8 mouse cellular contexts compared by ENCODE assay signal in the genomic region with DNA sequence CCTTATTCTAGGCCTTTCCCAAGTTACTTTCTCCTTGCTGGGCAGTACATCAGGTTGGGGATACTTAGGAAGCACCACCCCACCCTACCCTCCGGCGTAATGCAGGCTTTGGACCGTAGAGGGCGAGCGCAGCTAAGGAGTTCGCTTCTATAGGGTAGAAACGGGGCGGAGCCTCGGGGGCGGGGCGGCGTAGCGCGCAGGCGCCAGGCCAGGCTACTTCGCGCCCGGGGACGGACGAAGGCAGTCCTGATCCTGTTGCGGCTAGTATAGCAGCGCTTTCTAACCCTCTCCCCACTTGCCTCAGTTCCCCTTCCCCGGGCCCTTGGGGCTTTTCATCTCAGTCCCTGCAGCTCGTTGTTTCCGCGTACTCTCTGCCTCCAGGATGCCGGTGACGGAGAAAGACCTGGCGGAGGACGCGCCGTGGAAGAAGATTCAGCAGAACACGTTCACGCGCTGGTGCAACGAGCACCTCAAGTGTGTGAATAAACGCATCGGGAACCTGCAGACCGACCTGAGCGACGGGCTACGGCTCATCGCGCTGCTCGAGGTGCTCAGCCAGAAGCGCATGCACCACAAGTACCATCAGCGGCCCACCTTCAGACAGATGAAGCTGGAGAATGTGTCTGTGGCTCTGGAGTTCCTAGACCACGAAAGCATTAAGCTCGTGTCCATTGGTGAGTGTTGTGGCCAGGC. TPM values are rescaled to one million over a fixed set of nuclear protein-coding genes. Genes with fewer than 3 reads are reported as not detected.
DNase-seq lines count a peak whose midpoint lies in the region; ATAC-seq and TF ChIP-seq lines count a peak whose summit lies in the region.

TSS of gene Flnb (plus strand) at position 188 of the 693 bp plus-strand sequence.

- H3K27ac ChIP-seq in brown adipose tissue, adult 24 weeks (replicated peaks; ENCODE audit: low read depth, low read length), result peak within 1 kb of the TSS; percentile 91
- H3K27ac ChIP-seq in forebrain, embryonic 10.5 days, result peak within 1 kb of the TSS; percentile 89
- H3K27ac ChIP-seq in heart, embryonic 14.5 days (replicated peaks in 1 of 2; ENCODE audit: control insufficient read depth in 1 of 2, insufficient read depth in 1 of 2, low read depth in 2 of 2, low read length in 2 of 2), result peak within 1 kb of the TSS in 1 of 2 experiments; percentile 35; a peak in 2 of 4 replicates
- H3K27ac ChIP-seq in liver, embryonic 11.5 days (ENCODE audit: low read depth, low read length), result no peak within 1 kb of the TSS

- H3K9ac ChIP-seq in heart, embryonic 14.5 days (ENCODE audit: low read length), result peak within 1 kb of the TSS; percentile 89
- peak within 1 kb of the TSS; percentile 74 for H3K9ac ChIP-seq in liver, embryonic 11.5 days (ENCODE audit: low read depth, low read length)

- peak within 1 kb of the TSS; percentile 83 for H3ac ChIP-seq in myocyte (ENCODE audit: control insufficient read depth, insufficient read length)

- H3K4me1 ChIP-seq in brown adipose tissue, adult 24 weeks (ENCODE audit: control insufficient read depth, insufficient read depth, insufficient read length, low read length), result peaks cover 22% of the 10 kb centered on the region
- peaks cover 52% of the 10 kb centered on the region for H3K4me1 ChIP-seq in forebrain, embryonic 10.5 days
- H3K4me1 ChIP-seq in heart, embryonic 14.5 days (ENCODE audit: control insufficient read depth in 2 of 2, insufficient read depth in 2 of 2, low read length in 2 of 2), result peaks cover 13 to 25% of the 10 kb centered on the region in 2 experiments
- H3K4me1 ChIP-seq in liver, embryonic 11.5 days (replicated peaks; ENCODE audit: control insufficient read depth, insufficient read depth, low read length), result peaks cover 10% of the 10 kb centered on the region

- H3K9me3 ChIP-seq in forebrain, embryonic 10.5 days, result no peaks in the 10 kb centered on the region
- no peaks in the 10 kb centered on the region for H3K9me3 ChIP-seq in heart, embryonic 14.5 days (ENCODE audit: control insufficient read depth, low read length)
- H3K9me3 ChIP-seq in liver, embryonic 11.5 days (ENCODE audit: control insufficient read depth, low read length), result no peaks in the 10 kb centered on the region

- no peaks in the 10 kb centered on the region for H3K27me3 ChIP-seq in forebrain, embryonic 10.5 days (ENCODE audit: poor library complexity, severe bottlenecking)
- no peaks in the 10 kb centered on the region for H3K27me3 ChIP-seq in heart, embryonic 14.5 days (ENCODE audit: control insufficient read depth, insufficient read depth, low read length)
- H3K27me3 ChIP-seq in liver, embryonic 11.5 days (replicated peaks; ENCODE audit: control insufficient read depth, insufficient read depth, low read length), result no peaks in the 10 kb centered on the region
- H3K27me3 ChIP-seq in myocyte (ENCODE audit: control insufficient read depth, insufficient read depth, insufficient read length), result no peaks in the 10 kb centered on the region

- DNase-seq in CD4-positive, CD25-positive, alpha-beta regulatory T cell, adult 2 months (ENCODE audit: low read depth, low spot score), result peak; percentile 97
- peak; percentile 94 for DNase-seq in forebrain, embryonic 10.5 days (ENCODE audit: extremely low spot score, low spot score)
- DNase-seq in kidney, postnatal 10 days, result peak; percentile 99
- DNase-seq in liver, embryonic 11.5 days (ENCODE audit: low spot score), result peak; percentile 93
- peak; percentile 90 to 95 for DNase-seq in spleen, postnatal 4 days (ENCODE audit: low spot score in 2 of 2)

- WGBS in forebrain, embryonic 10.5 days, result 1% methylated on average over 49 of the region's 49 CpGs
- WGBS in heart, embryonic 14.5 days, result under 1% methylated on average over 49 of the region's 49 CpGs
- WGBS in liver, embryonic 11.5 days, result under 1% methylated on average over 49 of the region's 49 CpGs

- H3K4me3 ChIP-seq in brown adipose tissue, adult 24 weeks (ENCODE audit: insufficient read depth, low read depth, low read length), result peak within 1 kb of the TSS; percentile 84
- H3K4me3 ChIP-seq in forebrain, embryonic 10.5 days, result peak within 1 kb of the TSS; percentile 78
- peak within 1 kb of the TSS; percentile 69 to 72 for H3K4me3 ChIP-seq in heart, embryonic 14.5 days (ENCODE audit: control insufficient read depth in 1 of 2, insufficient read depth in 1 of 2, low read depth in 1 of 2, low read length in 2 of 2)
- peak within 1 kb of the TSS; percentile 68 for H3K4me3 ChIP-seq in liver, embryonic 11.5 days (ENCODE audit: low read depth, low read length)
- peak within 1 kb of the TSS; percentile 100 for H3K4me3 ChIP-seq in myocyte

- H3K4me2 ChIP-seq in heart, embryonic 14.5 days (ENCODE audit: low read length), result peak within 1 kb of the TSS; percentile 97
- H3K4me2 ChIP-seq in liver, embryonic 11.5 days, result peak within 1 kb of the TSS; percentile 93
- peak within 1 kb of the TSS; percentile 85 for H3K4me2 ChIP-seq in myocyte (ENCODE audit: low read depth)

- peaks cover 6% of the 10 kb centered on the region for H3K36me3 ChIP-seq in forebrain, embryonic 10.5 days (replicated peaks)
- no peaks in the 10 kb centered on the region for H3K36me3 ChIP-seq in heart, embryonic 14.5 days (ENCODE audit: control insufficient read depth, insufficient read depth, low read length)
- H3K36me3 ChIP-seq in liver, embryonic 11.5 days (ENCODE audit: control insufficient read depth, insufficient read depth, low read length), result no peaks in the 10 kb centered on the region
- H3K36me3 ChIP-seq in myocyte (ENCODE audit: control insufficient read depth, insufficient read depth), result no peaks in the 10 kb centered on the region

- peak; percentile 94 for TF ChIP-seq POLR2A in myocyte (IDR thresholded peaks at IDR 0.05; ENCODE audit: insufficient read length, low read depth)

- peak; percentile 95 for ATAC-seq in heart, embryonic 14.5 days (ENCODE audit: insufficient number of reproducible peaks, insufficient read depth, low FRiP score, low read depth)
- peak; percentile 97 for ATAC-seq in liver, embryonic 11.5 days (replicated peaks; ENCODE audit: low FRiP score)

- H3K79me2 ChIP-seq in myocyte (ENCODE audit: control insufficient read depth, insufficient read depth), result peaks cover 51% of the 10 kb centered on the region

TF ChIP-seq in myocyte, 11 proteins besides CTCF, POLR2A, EP300 and RAD21:
- peak; percentile 37 for TF ChIP-seq SRF (IDR thresholded peaks at IDR 0.05; ENCODE audit: control insufficient read depth, insufficient read length, low read depth)
- TF ChIP-seq REST (IDR thresholded peaks at IDR 0.05; ENCODE audit: insufficient read depth, insufficient read length), result no peak
- TF ChIP-seq POLR2AphosphoS2 (IDR thresholded peaks at IDR 0.05; ENCODE audit: insufficient read length, low read depth), result peak; percentile 95
- TF ChIP-seq CEBPB (IDR thresholded peaks at IDR 0.05; ENCODE audit: insufficient read depth, poor library complexity, severe bottlenecking), result no peak

RNA-seq across cellular contexts. Expression of gene Flnb, which starts in this region (rescaled TPM):
- 7.8 and 14.1 TPM in 2 replicates for polyA plus RNA-seq in brown adipose tissue, adult 24 weeks (2012; ENCODE audit: insufficient read depth, insufficient read length, missing spikeins)
- polyA plus RNA-seq in forebrain, embryonic 10.5 days (2016; fragmentation: Nextera tagmentation; extraction: Ambion mirVana), result 22.9 and 24.2 TPM in 2 replicates
- polyA plus RNA-seq in heart, embryonic 14.5 days (2014; fragmentation: Nextera tagmentation; extraction: Ambion mirVana), result 10.0 and 11.2 TPM in 2 replicates
- polyA plus RNA-seq in liver, embryonic 11.5 days (2014; fragmentation: Nextera tagmentation; extraction: Ambion mirVana), result 13.3 and 14.2 TPM in 2 replicates
- 54.5 TPM for polyA plus RNA-seq in myocyte (2012; fragmentation: generic; extraction: Trizol)
